Mouse (Mus musculus): ENCODE measurements around the gene Capn8. TPM values are rescaled to one million over a fixed set of nuclear protein-coding genes. Genes with fewer than 3 reads are reported as not detected.

The Capn8 gene
- polyA plus RNA-seq (2021) = 0.06 TPM

DNA sequence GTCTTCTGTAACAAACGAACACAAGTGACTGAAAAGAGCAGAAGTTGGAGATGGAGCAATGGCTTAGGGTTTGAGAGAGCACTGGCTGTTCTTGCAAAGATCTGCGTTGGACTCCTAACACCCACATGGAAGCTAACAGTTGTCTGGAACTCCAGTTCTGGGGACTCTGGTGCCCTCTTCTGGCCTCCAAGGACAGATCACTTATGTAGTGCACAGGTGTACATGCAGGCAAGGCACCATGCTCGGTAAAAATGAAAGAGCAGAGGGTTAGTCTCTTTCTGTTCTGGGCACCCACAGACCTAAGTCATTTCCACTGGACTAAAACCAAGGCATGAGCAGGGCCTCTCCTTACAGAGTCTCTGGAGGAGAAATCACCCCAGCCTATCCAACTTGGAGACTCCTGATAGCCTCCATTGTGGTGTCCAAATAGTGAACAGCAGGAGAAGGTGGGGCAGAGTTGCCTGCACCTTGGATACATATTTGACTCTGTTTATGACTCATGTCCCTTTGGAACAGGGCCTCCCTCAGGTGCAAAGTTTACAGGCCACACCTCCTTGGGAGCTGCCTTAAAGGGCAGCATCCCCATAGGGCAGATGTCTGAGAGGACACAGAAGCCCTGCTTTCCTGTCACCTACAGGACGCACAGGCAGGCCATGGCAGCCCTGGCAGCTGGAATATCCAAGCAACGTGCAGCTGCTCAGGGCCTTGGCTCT lies at the start of gene Capn8:
TSS of gene Capn8 (plus strand) at position 600 of the 713 bp plus-strand sequence.
- TF ChIP-seq CTCF (IDR thresholded peaks at IDR 0.05) = peak; percentile 60
- no peaks in the 10 kb centered on the region for H3K27me3 ChIP-seq
- in situ Hi-C loops (cut with MboI; ENCODE audit: low pct_unique_long_range_greater_than_20kb) = no loop called here
- no peak for ATAC-seq
- no peak for DNase-seq (ENCODE audit: low read depth, low spot score)
- CTCF ChIA-PET = interaction anchor here (1.1 kb wide), 1 partner anchor 8 kb away, joined by 4 read pairs; no protein-coding TSS in a partner anchor
- POLR2A ChIA-PET = no interaction called here

DNA sequence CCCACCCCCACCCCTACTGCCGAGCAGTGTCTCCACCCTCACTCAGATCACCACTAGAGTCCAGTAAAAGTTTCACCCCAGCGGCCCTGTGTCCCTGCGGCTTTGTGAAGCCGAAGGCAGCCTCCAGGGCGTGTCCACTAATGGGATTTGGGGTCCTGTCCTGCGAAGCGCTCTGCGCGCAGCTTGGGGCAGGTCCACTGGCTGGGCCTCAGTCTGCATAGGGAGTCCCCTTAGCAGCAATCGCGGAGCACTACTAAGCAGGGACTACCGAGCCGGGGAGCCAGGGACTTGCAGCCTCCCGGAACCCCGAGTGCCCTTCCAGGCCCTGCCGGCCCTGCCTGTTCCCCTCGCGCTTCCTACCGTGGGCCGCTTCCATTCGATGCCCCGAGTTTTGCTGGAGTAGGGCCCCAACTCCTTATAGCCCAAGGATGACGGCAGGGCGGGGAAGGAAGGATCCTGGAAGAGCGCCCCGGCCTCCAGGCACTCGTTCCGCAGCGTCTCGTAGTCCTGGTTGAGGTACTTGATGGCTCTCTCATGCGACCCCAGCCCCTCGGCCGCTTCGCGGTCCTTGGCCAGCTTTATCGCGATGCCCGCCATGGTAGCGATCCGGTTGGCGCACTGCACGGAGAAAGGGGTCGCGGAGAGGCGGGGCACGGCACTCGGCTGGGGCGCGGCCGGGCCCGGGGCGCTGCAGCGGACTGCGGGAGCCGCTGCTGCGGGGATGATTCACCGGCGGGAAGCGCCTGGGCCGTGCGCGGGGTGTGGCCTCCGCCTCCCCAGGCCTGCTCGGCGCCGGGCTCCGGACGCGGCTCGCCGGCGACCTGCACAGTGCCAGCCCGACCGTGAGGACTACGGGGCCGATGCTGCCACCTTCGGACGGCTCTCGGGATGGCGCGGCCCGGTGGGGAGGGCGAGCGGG lies 47.8 kb upstream of the Capn8 start, which contains the start of gene Capn2:
TSS of gene Capn2 (minus strand) at position 851 of the 919 bp plus-strand sequence.
- ChIA-PET POLR2A (interaction anchor here (0.7 to 2.7 kb wide), 6 partner anchors 10 to 37 kb away, joined by 3 to 11 read pairs (median 4); no protein-coding TSS in a partner anchor), CTCF (interaction anchor here (1.1 to 2.0 kb wide), 2 partner anchors 25 to 26 kb away, joined by 4 to 6 read pairs; no protein-coding TSS in a partner anchor)
- no peaks in the 10 kb centered on the region for H3K27me3 ChIP-seq
- no peak for TF ChIP-seq CTCF (IDR thresholded peaks at IDR 0.05)
- DNase-seq (ENCODE audit: low read depth, low spot score) = no peak
- peak; percentile 73 for ATAC-seq
- in situ Hi-C loops (cut with MboI; ENCODE audit: low pct_unique_long_range_greater_than_20kb) = no loop called here

DNA sequence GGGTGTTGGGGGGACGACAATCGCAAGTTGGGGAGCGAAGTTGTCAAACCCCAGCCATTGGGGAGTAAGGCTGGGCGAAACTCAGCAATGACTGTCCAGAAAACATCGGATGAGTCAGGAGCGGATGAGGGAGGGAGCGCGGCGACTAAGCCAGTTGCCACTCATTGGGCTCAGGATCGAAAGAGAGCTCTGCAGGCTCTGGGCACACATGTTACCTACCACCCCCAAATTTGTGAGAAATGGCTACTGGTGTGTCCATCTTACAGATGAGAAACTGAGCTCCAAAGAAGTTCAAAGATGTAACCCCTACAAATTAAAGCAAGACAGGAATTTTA lies 47.2 kb upstream of the Capn8 start:
- DNase-seq (ENCODE audit: low read depth, low spot score) = no peak
- no peaks in the 10 kb centered on the region for H3K27me3 ChIP-seq
- no peak for TF ChIP-seq CTCF (IDR thresholded peaks at IDR 0.05)
- in situ Hi-C loops (cut with MboI; ENCODE audit: low pct_unique_long_range_greater_than_20kb) = no loop called here
- ATAC-seq = peak; percentile 1
- ChIA-PET POLR2A (interaction anchor here (1.4 to 2.7 kb wide), 2 partner anchors 11 to 28 kb away, joined by 3 to 8 read pairs; no protein-coding TSS in a partner anchor), CTCF (interaction anchor here (0.7 to 2.0 kb wide), 2 partner anchors 26 to 34 kb away, joined by 3 to 6 read pairs; no protein-coding TSS in a partner anchor)

GRCm38 (mm10) chr1:182518143-182518680 lies 46.6 kb upstream of the Capn8 start:
- no peak for TF ChIP-seq CTCF (IDR thresholded peaks at IDR 0.05)
- POLR2A ChIA-PET = interaction anchor here (1.1 kb wide), 1 partner anchor 11 kb away, joined by 3 read pairs; no protein-coding TSS in a partner anchor
- H3K27me3 ChIP-seq = no peaks in the 10 kb centered on the region
- DNase-seq (ENCODE audit: low read depth, low spot score) = no peak
- CTCF ChIA-PET = interaction anchor here (0.7 to 2.0 kb wide), 3 partner anchors 27 to 35 kb away, joined by 3 to 6 read pairs (median 3); no protein-coding TSS in a partner anchor
- in situ Hi-C loops (cut with MboI; ENCODE audit: low pct_unique_long_range_greater_than_20kb) = no loop called here
- ATAC-seq = no peak

DNA sequence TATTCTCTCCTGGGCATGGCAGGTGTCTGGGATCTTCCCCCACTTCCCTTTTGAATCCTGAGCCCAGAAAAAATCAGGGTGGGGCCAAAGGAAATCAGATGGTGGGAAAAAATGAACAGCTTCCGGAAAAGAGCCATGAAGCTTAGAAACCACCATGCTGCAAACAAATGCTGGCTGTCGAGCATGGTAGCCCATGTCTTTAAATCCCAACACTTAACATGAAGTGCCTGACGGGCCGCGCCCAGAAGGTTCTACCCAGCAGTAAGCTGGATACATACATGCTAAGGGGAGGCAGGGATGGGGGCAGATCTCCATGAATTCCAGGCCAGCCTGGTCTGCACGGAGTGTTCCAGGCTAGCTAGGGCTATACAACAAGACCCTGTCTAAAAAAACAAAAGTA lies 46.0 kb upstream of the Capn8 start:
- ATAC-seq = no peak
- ChIA-PET POLR2A (interaction anchor here (1.1 to 1.5 kb wide), 2 partner anchors 10 to 29 kb away, joined by 3 to 4 read pairs; no protein-coding TSS in a partner anchor), CTCF (interaction anchor here (0.7 to 2.0 kb wide), 4 partner anchors 10 to 39 kb away, joined by 3 to 6 read pairs (median 4); no protein-coding TSS in a partner anchor)
- no peak for TF ChIP-seq CTCF (IDR thresholded peaks at IDR 0.05)
- in situ Hi-C loops (cut with MboI; ENCODE audit: low pct_unique_long_range_greater_than_20kb) = no loop called here
- no peaks in the 10 kb centered on the region for H3K27me3 ChIP-seq
- no peak for DNase-seq (ENCODE audit: low read depth, low spot score)

DNA sequence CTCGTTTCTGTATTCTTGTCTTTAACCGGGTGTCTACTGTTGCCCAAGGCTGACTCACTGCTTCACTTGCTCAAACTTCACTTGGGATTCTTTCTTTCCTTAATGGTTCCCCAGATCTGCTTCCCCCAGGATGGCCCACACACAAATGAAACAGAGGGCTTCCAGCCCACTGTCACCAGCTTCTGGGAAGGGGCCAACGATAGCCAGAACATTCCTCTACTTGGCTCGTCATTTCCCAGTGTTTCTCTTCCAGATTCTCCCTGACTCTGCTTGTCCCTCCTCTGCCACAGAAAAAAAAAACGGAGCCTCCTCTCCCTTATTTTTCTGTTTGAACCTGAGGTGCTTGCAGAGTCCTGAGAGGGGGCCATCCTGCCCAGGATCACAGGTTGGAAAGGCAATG lies 45.5 kb upstream of the Capn8 start:
- ATAC-seq (no peak), DNase-seq (ENCODE audit: low read depth, low spot score) (no peak)
- TF ChIP-seq CTCF (IDR thresholded peaks at IDR 0.05) = no peak
- in situ Hi-C loops (cut with MboI; ENCODE audit: low pct_unique_long_range_greater_than_20kb) = no loop called here
- ChIA-PET POLR2A (interaction anchor here (1.1 to 1.5 kb wide), 2 partner anchors 9 to 29 kb away, joined by 3 to 4 read pairs; no protein-coding TSS in a partner anchor), CTCF (interaction anchor here (0.7 to 2.0 kb wide), 4 partner anchors 9 to 39 kb away, joined by 3 to 6 read pairs (median 4); no protein-coding TSS in a partner anchor)
- no peaks in the 10 kb centered on the region for H3K27me3 ChIP-seq

DNA sequence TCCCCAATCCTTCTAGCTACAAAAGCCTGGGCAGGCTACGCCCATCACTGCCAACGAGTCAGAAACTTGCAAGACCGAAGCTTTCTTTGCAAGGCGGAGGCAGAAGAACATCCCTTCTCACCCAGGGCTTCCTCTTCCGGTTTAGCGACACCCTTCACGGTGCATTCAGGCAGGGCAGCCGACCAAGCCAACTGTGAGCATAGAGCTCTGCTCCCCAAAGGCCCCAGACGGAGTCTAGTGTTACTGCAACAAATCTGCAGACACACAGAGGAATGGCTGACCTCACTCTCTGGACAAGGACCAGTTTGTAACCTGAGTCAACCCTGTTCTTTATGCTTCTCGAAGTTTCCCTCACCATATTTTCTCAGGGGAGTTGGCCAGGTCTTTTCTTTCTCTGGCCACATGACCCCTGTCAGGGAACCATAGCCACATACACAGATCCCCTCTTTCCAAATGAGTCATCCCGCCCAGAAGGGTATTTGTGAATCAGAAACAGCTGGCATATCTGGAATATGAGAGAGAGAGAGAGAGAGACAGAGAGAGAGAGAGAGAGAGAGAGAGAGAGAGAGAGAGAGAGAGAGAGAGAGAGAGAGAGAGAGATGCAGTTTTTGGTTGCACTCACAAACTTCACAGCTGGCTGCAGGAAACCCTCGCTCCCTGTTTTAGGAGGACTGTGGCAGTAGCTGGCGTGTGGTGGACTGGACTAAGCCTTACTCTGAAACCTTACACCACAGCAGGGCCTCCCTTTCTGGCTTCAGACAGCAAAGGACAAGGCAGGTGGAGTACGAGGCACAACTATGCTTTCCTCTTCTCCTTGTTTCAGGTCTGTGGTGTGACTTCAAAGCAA lies 44.5 kb upstream of the Capn8 start:
- no peaks in the 10 kb centered on the region for H3K27me3 ChIP-seq
- in situ Hi-C loops (cut with MboI; ENCODE audit: low pct_unique_long_range_greater_than_20kb) = loop anchor here (5.0 to 10.0 kb wide), 2 partner anchors 153 to 396 kb away; partner anchors contain the start of gene Srp9
- ChIA-PET POLR2A (interaction anchor here (0.6 to 1.5 kb wide), 2 partner anchors 30 to 1310 kb away, joined by 3 to 4 read pairs; no protein-coding TSS in a partner anchor), CTCF (interaction anchor here (1.9 to 2.0 kb wide), 2 partner anchors 8 to 30 kb away, joined by 5 read pairs; no protein-coding TSS in a partner anchor)
- DNase-seq (ENCODE audit: low read depth, low spot score) (peak; percentile 93), ATAC-seq (peak; percentile 41)
- no peak for TF ChIP-seq CTCF (IDR thresholded peaks at IDR 0.05)

GRCm38 (mm10) chr1:182520938-182521500 lies 43.8 kb upstream of the Capn8 start:
- CTCF ChIA-PET = interaction anchor here (1.9 to 2.0 kb wide), 2 partner anchors 7 to 30 kb away, joined by 5 read pairs; no protein-coding TSS in a partner anchor

GRCm38 (mm10) chr1:182522961-182523360 lies 41.8 kb upstream of the Capn8 start:
- POLR2A ChIA-PET = no interaction called here
- CTCF ChIA-PET = no interaction called here
- in situ Hi-C loops (cut with MboI; ENCODE audit: low pct_unique_long_range_greater_than_20kb) = loop anchor here (5.0 to 10.0 kb wide), 2 partner anchors 156 to 398 kb away; partner anchors contain the start of gene Srp9
- DNase-seq (ENCODE audit: low read depth, low spot score) = no peak
- TF ChIP-seq CTCF (IDR thresholded peaks at IDR 0.05) = no peak
- no peak for ATAC-seq
- no peaks in the 10 kb centered on the region for H3K27me3 ChIP-seq

More at GRCm38 (mm10) chr1:182520938-182521500, 43.8 kb upstream of the Capn8 start:
- no peak for DNase-seq (ENCODE audit: low read depth, low spot score)
- TF ChIP-seq CTCF (IDR thresholded peaks at IDR 0.05) = no peak
- no peaks in the 10 kb centered on the region for H3K27me3 ChIP-seq
- no peak for ATAC-seq
- POLR2A ChIA-PET = no interaction called here
- in situ Hi-C loops (cut with MboI; ENCODE audit: low pct_unique_long_range_greater_than_20kb) = loop anchor here (5.0 to 10.0 kb wide), 2 partner anchors 154 to 396 kb away; partner anchors contain the start of gene Srp9

All from Patski (cell line).